In genomic region chr8:66486084-66486763, GRCm38 (mm10) we compare ENCODE assay signal across 8 mouse cellular contexts. TPM values are rescaled to one million over a fixed set of nuclear protein-coding genes. Genes with fewer than 3 reads are reported as not detected.
DNase-seq lines count a peak whose midpoint lies in the region; ATAC-seq and TF ChIP-seq lines count a peak whose summit lies in the region.

Gene Tma16, minus strand, starts transcription at chr8:66486530.

- peak; percentile 93 for DNase-seq in ES-CJ7 (ENCODE audit: low read depth, low spot score)
- DNase-seq in cerebellum, adult 11 months, result peak; percentile 74
- peak; percentile 37 for DNase-seq in heart, postnatal 25 days (ENCODE audit: low spot score)
- DNase-seq in layer of hippocampus, adult 18-20 months (ENCODE audit: low spot score in 2 of 2), result peak; percentile 78 to 89
- DNase-seq in lung, adult 2 months, result peak; percentile 79
- DNase-seq in thymus, adult 18-20 months, result peak; percentile 32 to 51

- no peaks in the 10 kb centered on the region for H3K27me3 ChIP-seq in forebrain, embryonic 15.5 days

- H3K4me1 ChIP-seq in forebrain, embryonic 15.5 days, result peaks cover 13% of the 10 kb centered on the region
- no peaks in the 10 kb centered on the region for H3K4me1 ChIP-seq in lung, adult 2 months (ENCODE audit: control insufficient read depth, insufficient read depth, low read length)

- TF ChIP-seq POLR2A in lung, adult 2 months (IDR thresholded peaks at IDR 0.05; ENCODE audit: borderline replicate concordance, extremely low read depth, low read depth, low read length), result peak; percentile 38; the same call in 1 of the 2 replicates

- TF ChIP-seq CTCF in lung, adult 2 months (IDR thresholded peaks at IDR 0.05; ENCODE audit: insufficient read depth, low read length), result no peak

- peak within 1 kb of the TSS; percentile 83 for H3K9ac ChIP-seq in forebrain, embryonic 15.5 days (replicated peaks)

- H3K9me3 ChIP-seq in forebrain, embryonic 15.5 days, result no peaks in the 10 kb centered on the region

- H3K36me3 ChIP-seq in forebrain, embryonic 15.5 days, result peaks cover 13% of the 10 kb centered on the region

- H3K27ac ChIP-seq in forebrain, embryonic 15.5 days (replicated peaks), result peak within 1 kb of the TSS; percentile 82

- ATAC-seq in forebrain, embryonic 15.5 days (replicated peaks), result peak; percentile 98
- peak; percentile 94 for ATAC-seq in neutrophil, adult 5-6 weeks (ENCODE audit: extremely low read depth, insufficient number of reproducible peaks, low FRiP score, poor library complexity, severe bottlenecking)

- H3K4me3 ChIP-seq in forebrain, embryonic 15.5 days, result peak within 1 kb of the TSS; percentile 89
- peak within 1 kb of the TSS; percentile 92 for H3K4me3 ChIP-seq in lung, adult 2 months (replicated peaks; ENCODE audit: extremely low read depth, low read depth, low read length)

- intact Hi-C loops in heart, postnatal 25 days (cut with DNase I), result loop anchor here (10.0 kb wide), 1 partner anchor 379 kb away; the partner anchor contains the start of gene Naf1

- H3K4me2 ChIP-seq in forebrain, embryonic 15.5 days (replicated peaks), result peak within 1 kb of the TSS; percentile 67

- WGBS in forebrain, embryonic 15.5 days, result under 1% methylated on average over 45 of the region's 45 CpGs
- under 1% methylated on average over 45 of the region's 45 CpGs for WGBS in lung, adult 2 months

RNA-seq across cellular contexts. Expression of gene Tma16, which starts in this region (rescaled TPM):
- 12.1 and 13.5 TPM in 2 replicates for polyA plus RNA-seq in forebrain, embryonic 15.5 days (2015; fragmentation: Nextera tagmentation; extraction: Ambion mirVana)
- total RNA-seq in heart, postnatal 25 days (2021), result 1 to 10 TPM; 3.2 to 3.8 TPM
- total RNA-seq in layer of hippocampus, adult 18-20 months (2021), result 1 to 10 TPM; 9.2 to 9.7 TPM
- polyA plus RNA-seq in lung, adult 2 months (2012; rRNA removed), result 1.1 and 1.5 TPM in 2 replicates
- total RNA-seq in neutrophil, adult 5-6 weeks (2017), result 13.3 and 13.4 TPM in 2 replicates

Comparison
In these comparisons a context has a peak if more than half of its experiments do, and no peak if none do; other contexts are left out.
1. Peak in every context shown above with its lines: DNase-seq, ATAC-seq, H3K4me3 ChIP-seq and H3K27ac ChIP-seq.
2. DNase-seq: peak in every context shown above with its lines; median percentile 93 in ES-CJ7; 84 in layer of hippocampus, adult 18-20 months; 79 in lung, adult 2 months; 74 in cerebellum, adult 11 months; 42 in thymus, adult 18-20 months; 37 in heart, postnatal 25 days.